Mouse (Mus musculus): ENCODE data around the gene Lrrtm3. TPM values are rescaled to one million over a fixed set of nuclear protein-coding genes. Genes with fewer than 3 reads are reported as not detected.

Gene Lrrtm3
- polyA plus RNA-seq, 1 experiment, result 45.1 TPM

DNA sequence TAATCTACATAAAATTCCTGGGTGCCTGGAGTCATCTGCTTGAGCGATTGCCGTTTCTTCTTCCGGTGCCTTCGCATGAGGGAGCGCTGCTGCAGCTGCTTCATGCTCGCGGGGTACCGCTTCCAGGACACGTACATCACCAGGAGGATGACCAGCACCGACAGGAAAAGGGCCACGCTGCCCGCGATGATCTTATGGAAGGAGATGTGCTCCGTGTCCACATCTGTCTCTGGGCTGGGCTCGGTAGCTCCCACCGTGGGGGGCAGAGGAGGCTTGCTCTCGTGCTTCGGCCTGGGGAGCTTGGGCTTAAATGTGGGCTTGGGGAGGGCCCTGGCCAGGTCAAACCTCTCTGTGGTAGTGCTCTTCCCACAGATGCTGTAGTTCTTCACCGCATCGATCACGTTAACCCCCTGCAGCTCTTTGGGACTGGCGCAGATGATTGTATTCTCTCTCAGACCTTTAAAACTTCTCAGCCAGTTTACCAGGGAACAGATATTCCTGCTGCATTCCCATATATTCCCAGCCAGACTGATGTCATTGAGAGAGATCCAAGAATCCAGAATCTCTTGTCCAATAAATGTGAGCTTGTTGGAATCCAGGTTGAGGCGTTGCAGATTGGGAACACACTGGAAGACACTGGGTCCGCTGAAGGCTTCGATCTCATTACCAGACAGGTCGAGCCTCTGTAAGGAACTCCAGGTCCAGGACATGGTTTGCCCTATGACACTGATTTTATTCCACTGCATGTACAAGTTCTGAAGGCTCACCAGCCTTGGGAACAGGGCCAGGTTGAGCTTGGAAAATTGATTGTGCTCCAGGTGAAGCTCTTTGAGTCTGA is 1.9 kb downstream of the Lrrtm3 start:
- TF ChIP-seq CTCF (IDR thresholded peaks at IDR 0.05; ENCODE audit: extremely low read depth, insufficient read depth, low read length) (no peak), POLR2A (IDR thresholded peaks at IDR 0.05; ENCODE audit: extremely low read depth, insufficient read depth, low read length) (0 out of 2 replicates have a peak, but pooled peaks have one; percentile 5)
- peak overlapping the region; percentile 90 for H3K4me3 ChIP-seq (ENCODE audit: insufficient read depth, low read length)
- H3K4me1 ChIP-seq (ENCODE audit: control insufficient read depth, insufficient read depth, low read length), result no peaks in the 10 kb centered on the region
- peak overlapping the region; percentile 78 for H3K27ac ChIP-seq (ENCODE audit: insufficient read depth, low read length)

DNA sequence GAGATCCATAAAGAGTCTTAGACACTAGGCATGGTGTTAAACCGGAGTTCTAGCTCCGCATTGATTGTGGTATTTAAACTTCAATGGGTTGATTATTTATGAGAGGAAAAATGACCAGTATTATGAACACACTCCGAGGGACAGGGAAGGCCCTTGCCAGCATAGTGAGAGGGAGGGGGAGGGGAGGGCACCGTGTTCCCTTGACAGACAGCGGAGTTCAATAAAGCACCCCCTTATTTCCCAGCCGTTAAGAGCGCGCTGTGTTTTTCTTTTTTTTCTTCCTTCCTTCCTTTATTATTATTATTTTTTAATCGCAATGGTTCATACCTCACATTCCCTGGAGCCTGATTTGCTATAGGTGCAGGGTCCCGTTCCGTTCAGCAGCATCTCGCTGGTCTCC is 2.6 kb downstream of the Lrrtm3 start:
- no peaks in the 10 kb centered on the region for H3K4me1 ChIP-seq (ENCODE audit: control insufficient read depth, insufficient read depth, low read length)
- no peak overlapping the region for H3K27ac ChIP-seq (ENCODE audit: insufficient read depth, low read length)
- peak overlapping the region; percentile 90 for H3K4me3 ChIP-seq (ENCODE audit: insufficient read depth, low read length)
- no peak for TF ChIP-seq POLR2A (IDR thresholded peaks at IDR 0.05; ENCODE audit: extremely low read depth, insufficient read depth, low read length)
- TF ChIP-seq CTCF (IDR thresholded peaks at IDR 0.05; ENCODE audit: extremely low read depth, insufficient read depth, low read length), result no peak

GRCm38 (mm10) chr10:64086567-64087391 is 3.3 kb downstream of the Lrrtm3 start:
- TF ChIP-seq CTCF (IDR thresholded peaks at IDR 0.05; ENCODE audit: extremely low read depth, insufficient read depth, low read length) (no peak), POLR2A (IDR thresholded peaks at IDR 0.05; ENCODE audit: extremely low read depth, insufficient read depth, low read length) (no peak)
- peak overlapping the region; percentile 90 for H3K4me3 ChIP-seq (ENCODE audit: insufficient read depth, low read length)
- peaks cover 1% of the 10 kb centered on the region; the same call in 1 of the 2 replicates for H3K4me1 ChIP-seq (ENCODE audit: control insufficient read depth, insufficient read depth, low read length)
- peak overlapping the region; percentile 18; the same call in 1 of the 2 replicates for H3K27ac ChIP-seq (ENCODE audit: insufficient read depth, low read length)

- Histone ChIP-seq H3K4me1 (ENCODE audit: control insufficient read depth, insufficient read depth, low read length) (peaks cover 1% of the 10 kb centered on the region; the same call in 1 of the 2 replicates), H3K4me3 (ENCODE audit: insufficient read depth, low read length) (peak overlapping the region; percentile 90), H3K27ac (ENCODE audit: insufficient read depth, low read length) (no peak overlapping the region)
- TF ChIP-seq POLR2A (IDR thresholded peaks at IDR 0.05; ENCODE audit: extremely low read depth, insufficient read depth, low read length), result no peak
- no peak for TF ChIP-seq CTCF (IDR thresholded peaks at IDR 0.05; ENCODE audit: extremely low read depth, insufficient read depth, low read length)
Measured at GRCm38 (mm10) chr10:64086183-64086566, 3.9 kb downstream of the Lrrtm3 start.

- H3K27ac ChIP-seq (ENCODE audit: insufficient read depth, low read length), result no peak overlapping the region
Measured at GRCm38 (mm10) chr10:64084465-64084864, 5.6 kb downstream of the Lrrtm3 start.

GRCm38 (mm10) chr10:64083813-64084212 is 6.3 kb downstream of the Lrrtm3 start:
- Histone ChIP-seq H3K27ac (ENCODE audit: insufficient read depth, low read length) (no peak overlapping the region), H3K4me3 (ENCODE audit: insufficient read depth, low read length) (peak overlapping the region; percentile 90)

More at GRCm38 (mm10) chr10:64084465-64084864, 5.6 kb downstream of the Lrrtm3 start:
- Histone ChIP-seq H3K4me1 (ENCODE audit: control insufficient read depth, insufficient read depth, low read length) (peaks cover 1% of the 10 kb centered on the region), H3K4me3 (ENCODE audit: insufficient read depth, low read length) (peak overlapping the region; percentile 90)
- TF ChIP-seq CTCF (IDR thresholded peaks at IDR 0.05; ENCODE audit: extremely low read depth, insufficient read depth, low read length) (peak; percentile 57), POLR2A (IDR thresholded peaks at IDR 0.05; ENCODE audit: extremely low read depth, insufficient read depth, low read length) (no peak)

GRCm38 (mm10) chr10:64082345-64082744 is 7.7 kb downstream of the Lrrtm3 start:
- TF ChIP-seq CTCF (IDR thresholded peaks at IDR 0.05; ENCODE audit: extremely low read depth, insufficient read depth, low read length) (no peak), POLR2A (IDR thresholded peaks at IDR 0.05; ENCODE audit: extremely low read depth, insufficient read depth, low read length) (no peak)
- peaks cover 1% of the 10 kb centered on the region for H3K4me1 ChIP-seq (ENCODE audit: control insufficient read depth, insufficient read depth, low read length)
- no peak overlapping the region for H3K4me3 ChIP-seq (ENCODE audit: insufficient read depth, low read length)
- no peak overlapping the region for H3K27ac ChIP-seq (ENCODE audit: insufficient read depth, low read length)

More at GRCm38 (mm10) chr10:64083813-64084212, 6.3 kb downstream of the Lrrtm3 start:
- TF ChIP-seq POLR2A (IDR thresholded peaks at IDR 0.05; ENCODE audit: extremely low read depth, insufficient read depth, low read length), result no peak
- H3K4me1 ChIP-seq (ENCODE audit: control insufficient read depth, insufficient read depth, low read length), result peaks cover 1% of the 10 kb centered on the region

GRCm38 (mm10) chr10:64076410-64077052 is 13.5 kb downstream of the Lrrtm3 start:
- Histone ChIP-seq H3K4me3 (ENCODE audit: insufficient read depth, low read length) (no peak overlapping the region), H3K27ac (ENCODE audit: insufficient read depth, low read length) (peak overlapping the region; percentile 48; the same call in 1 of the 2 replicates), H3K4me1 (ENCODE audit: control insufficient read depth, insufficient read depth, low read length) (peaks cover 8% of the 10 kb centered on the region)
- TF ChIP-seq POLR2A (IDR thresholded peaks at IDR 0.05; ENCODE audit: extremely low read depth, insufficient read depth, low read length), result no peak
- TF ChIP-seq CTCF (IDR thresholded peaks at IDR 0.05; ENCODE audit: extremely low read depth, insufficient read depth, low read length), result no peak

GRCm38 (mm10) chr10:64075944-64076343 is 14.1 kb downstream of the Lrrtm3 start:
- no peak overlapping the region for H3K27ac ChIP-seq (ENCODE audit: insufficient read depth, low read length)
- TF ChIP-seq POLR2A (IDR thresholded peaks at IDR 0.05; ENCODE audit: extremely low read depth, insufficient read depth, low read length) (no peak), CTCF (IDR thresholded peaks at IDR 0.05; ENCODE audit: extremely low read depth, insufficient read depth, low read length) (no peak)
- H3K4me1 ChIP-seq (ENCODE audit: control insufficient read depth, insufficient read depth, low read length), result peaks cover 8% of the 10 kb centered on the region
- no peak overlapping the region for H3K4me3 ChIP-seq (ENCODE audit: insufficient read depth, low read length)
